In the genomic region with DNA sequence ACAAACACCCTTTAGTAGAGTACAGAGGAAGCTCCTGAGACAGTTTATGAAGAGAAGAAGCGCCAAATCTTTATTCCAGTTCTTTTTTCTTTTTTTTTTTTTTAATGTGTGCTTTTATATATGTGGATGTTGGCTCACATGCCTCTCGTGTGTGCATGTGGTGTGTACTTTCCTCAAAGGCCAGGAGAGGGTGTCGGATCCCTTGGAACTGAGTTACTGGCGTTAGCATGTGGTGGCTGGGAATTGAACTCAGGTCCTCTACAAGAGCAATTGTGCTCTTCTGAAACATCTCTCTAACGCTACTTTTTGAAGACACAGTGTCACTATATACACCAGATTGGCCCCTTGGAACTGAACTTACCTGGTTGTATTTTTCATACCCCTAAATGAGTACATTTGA, we compare ENCODE assay signal across 9 mouse cellular contexts. TPM values are rescaled to one million over a fixed set of nuclear protein-coding genes. Genes with fewer than 3 reads are reported as not detected.
DNase-seq lines count a peak whose midpoint lies in the region; ATAC-seq and TF ChIP-seq lines count a peak whose summit lies in the region.
"Had no signal": no experiment of that assay in that cellular context is flagged by ENCODE, and none has a peak within 500 bp of the region (broad histone marks: within the 10 kb centered on the region; RNA-seq: fewer than 3 reads in every experiment).

No protein-coding gene starts in this region.

- H3K9me3 ChIP-seq in erythroblast, embryonic 14.5 days (ENCODE audit: control insufficient read depth, low read length) = no peaks in the 10 kb centered on the region
- H3K9me3 ChIP-seq in G1E (replicated peaks) = no peaks in the 10 kb centered on the region
- no peaks in the 10 kb centered on the region for H3K9me3 ChIP-seq in hindbrain, embryonic 10.5 days

- DNase-seq in G1E (ENCODE audit: low spot score) = no peak
- DNase-seq in hindbrain, embryonic 10.5 days (ENCODE audit: low spot score) = no peak
- no peak for DNase-seq in adrenal gland, adult 18-20 months (ENCODE audit: low spot score in 2 of 2)
- DNase-seq in thymus, postnatal 25 days = no peak
- DNase-seq in spleen, postnatal 14 days (ENCODE audit: low spot score in 2 of 2) = no peak

- ATAC-seq in erythroblast, adult 5-6 weeks (replicated peaks; ENCODE audit: low FRiP score, poor library complexity, severe bottlenecking) = no peak
- no peak for ATAC-seq in G1E (ENCODE audit: extremely low read depth, insufficient number of reproducible peaks, low FRiP score, poor library complexity, severe bottlenecking)
- 0 out of 2 replicates have a peak, but pooled peaks have one; percentile 22 for ATAC-seq in megakaryocyte progenitor cell, adult 5-6 weeks (replicated peaks; ENCODE audit: poor library complexity)

- H3K36me3 ChIP-seq in erythroblast, embryonic 14.5 days (ENCODE audit: control insufficient read depth) = peaks cover 60% of the 10 kb centered on the region
- peaks cover 59% of the 10 kb centered on the region for H3K36me3 ChIP-seq in G1E (replicated peaks)
- peaks cover 59% of the 10 kb centered on the region for H3K36me3 ChIP-seq in hindbrain, embryonic 10.5 days

- peak overlapping the region; percentile 74 for H3K4me3 ChIP-seq in erythroblast, embryonic 14.5 days (replicated peaks)
- peak overlapping the region; percentile 100 for H3K4me3 ChIP-seq in G1E (ENCODE audit: low read depth, low read length)
- peak overlapping the region; percentile 69 for H3K4me3 ChIP-seq in hindbrain, embryonic 10.5 days

- H3K27ac ChIP-seq in hindbrain, embryonic 10.5 days = no peak overlapping the region

- H3K4me1 ChIP-seq in erythroblast, embryonic 14.5 days (ENCODE audit: control insufficient read depth) = peaks cover 45% of the 10 kb centered on the region
- H3K4me1 ChIP-seq in G1E (ENCODE audit: insufficient read depth, low read depth, low read length) = peaks cover 43% of the 10 kb centered on the region
- peaks cover 15% of the 10 kb centered on the region for H3K4me1 ChIP-seq in hindbrain, embryonic 10.5 days (replicated peaks)

- TF ChIP-seq CTCF in G1E (IDR thresholded peaks at IDR 0.05; ENCODE audit: low read depth, low read length) = no peak

- no peaks in the 10 kb centered on the region for H3K27me3 ChIP-seq in erythroblast, embryonic 14.5 days (ENCODE audit: control insufficient read depth)
- no peaks in the 10 kb centered on the region for H3K27me3 ChIP-seq in G1E (ENCODE audit: insufficient read depth, low read length)
- no peaks in the 10 kb centered on the region for H3K27me3 ChIP-seq in hindbrain, embryonic 10.5 days (ENCODE audit: insufficient read depth, poor library complexity, severe bottlenecking)

- WGBS in hindbrain, embryonic 10.5 days = 83% methylated on average over 5 of the region's 5 CpGs

RNA-seq across cellular contexts. Expression of gene Cdc25a, which starts 2.3 kb away (rescaled TPM):
- 1.5 and 1.6 TPM in 2 replicates for polyA plus RNA-seq in erythroblast, embryonic 14.5 days (2012)
- 10.0 and 11.1 TPM in 2 replicates for total RNA-seq in erythroblast, adult 5-6 weeks (2015; ENCODE audit: low replicate concordance)
- 13.5 and 15.8 TPM in 2 replicates for total RNA-seq in erythroblast, adult 5-6 weeks (2017; ENCODE audit: low replicate concordance)
- total RNA-seq in G1E (2014; fragmentation: Nextera tagmentation) = 37.1 and 38.5 TPM in 2 replicates
- total RNA-seq in G1E (2017) = 44.0 and 46.4 TPM in 2 replicates
- 102 and 128 TPM in 2 replicates for polyA plus RNA-seq in G1E (2012)
- polyA plus RNA-seq in hindbrain, embryonic 10.5 days (2016; fragmentation: Nextera tagmentation; extraction: Ambion mirVana) = 36.6 and 40.6 TPM in 2 replicates
- 28.8 and 33.8 TPM in 2 replicates for total RNA-seq in megakaryocyte progenitor cell, adult 5-6 weeks (2015)
- total RNA-seq in megakaryocyte progenitor cell, adult 5-6 weeks (2017) = 46.3 and 55.2 TPM in 2 replicates
- total RNA-seq in adrenal gland, adult 18-20 months (2021) = 10 to 100 TPM; 10.9 to 14.1 TPM

RNA-seq across cellular contexts. Expression of gene Camp, which starts 28.2 kb away (rescaled TPM):
- 0.32 and 0.76 TPM in 2 replicates for polyA plus RNA-seq in erythroblast, embryonic 14.5 days (2012)
- total RNA-seq in erythroblast, adult 5-6 weeks (2015; ENCODE audit: low replicate concordance) = 1,587 and 1,606 TPM in 2 replicates
- total RNA-seq in erythroblast, adult 5-6 weeks (2017; ENCODE audit: low replicate concordance) = 742 and 898 TPM in 2 replicates
- not detected in 2 replicates for total RNA-seq in G1E (2014; fragmentation: Nextera tagmentation)
- not detected in 2 replicates for total RNA-seq in G1E (2017)
- 0.12 TPM in 1 of 2 replicates, not detected in the other for polyA plus RNA-seq in G1E (2012)
- polyA plus RNA-seq in hindbrain, embryonic 10.5 days (2016; fragmentation: Nextera tagmentation; extraction: Ambion mirVana) = not detected in 2 replicates
- total RNA-seq in megakaryocyte progenitor cell, adult 5-6 weeks (2015) = 257 and 482 TPM in 2 replicates
- total RNA-seq in megakaryocyte progenitor cell, adult 5-6 weeks (2017) = 178 and 390 TPM in 2 replicates
- under 1 TPM in 1 of 2 experiments, not detected in 1; 0.70 TPM for total RNA-seq in adrenal gland, adult 18-20 months (2021)
- total RNA-seq: left cerebral cortex, adult 8-10 months had no signal

RNA-seq across cellular contexts. Expression of gene Nme6, which starts 45.1 kb away (rescaled TPM):
- polyA plus RNA-seq in erythroblast, embryonic 14.5 days (2012) = 0.89 and 1.2 TPM in 2 replicates
- total RNA-seq in erythroblast, adult 5-6 weeks (2015; ENCODE audit: low replicate concordance) = 14.4 and 17.6 TPM in 2 replicates
- 5.6 and 13.3 TPM in 2 replicates for total RNA-seq in erythroblast, adult 5-6 weeks (2017; ENCODE audit: low replicate concordance)
- total RNA-seq in G1E (2014; fragmentation: Nextera tagmentation) (45.6 and 63.6 TPM in 2 replicates), G1E (2017) (33.4 and 44.1 TPM in 2 replicates)
- polyA plus RNA-seq in G1E (2012) = 7.6 and 13.6 TPM in 2 replicates
- polyA plus RNA-seq in hindbrain, embryonic 10.5 days (2016; fragmentation: Nextera tagmentation; extraction: Ambion mirVana) = 106 and 108 TPM in 2 replicates
- 60.6 and 62.4 TPM in 2 replicates for total RNA-seq in megakaryocyte progenitor cell, adult 5-6 weeks (2015)
- 40.7 and 45.1 TPM in 2 replicates for total RNA-seq in megakaryocyte progenitor cell, adult 5-6 weeks (2017)
- total RNA-seq in adrenal gland, adult 18-20 months (2021) = 10 to 100 TPM; 14.7 to 15.5 TPM

RNA-seq across cellular contexts. Expression of gene Map4, which starts 53.6 kb away (rescaled TPM):
- polyA plus RNA-seq in erythroblast, embryonic 14.5 days (2012) = 0.14 and 0.61 TPM in 2 replicates
- 12.1 and 14.2 TPM in 2 replicates for total RNA-seq in erythroblast, adult 5-6 weeks (2015; ENCODE audit: low replicate concordance)
- 6.0 and 10.5 TPM in 2 replicates for total RNA-seq in erythroblast, adult 5-6 weeks (2017; ENCODE audit: low replicate concordance)
- 46.8 and 47.5 TPM in 2 replicates for total RNA-seq in G1E (2014; fragmentation: Nextera tagmentation)
- total RNA-seq in G1E (2017) = 27.2 and 28.3 TPM in 2 replicates
- polyA plus RNA-seq in G1E (2012) = 64.3 and 69.3 TPM in 2 replicates
- polyA plus RNA-seq in hindbrain, embryonic 10.5 days (2016; fragmentation: Nextera tagmentation; extraction: Ambion mirVana) = 71.6 and 96.3 TPM in 2 replicates
- 26.7 and 32.2 TPM in 2 replicates for total RNA-seq in megakaryocyte progenitor cell, adult 5-6 weeks (2015)
- 20.1 and 26.3 TPM in 2 replicates for total RNA-seq in megakaryocyte progenitor cell, adult 5-6 weeks (2017)
- 10 to 100 TPM; 79.0 to 91.6 TPM for total RNA-seq in adrenal gland, adult 18-20 months (2021)

Comparison
In these comparisons a context has a peak if more than half of its experiments do, and no peak if none do; other contexts are left out.
1. RNA of gene Camp, which starts 28.2 kb away (total RNA-seq): 742 to 1,606 TPM in erythroblast, adult 5-6 weeks and 178 to 482 TPM in megakaryocyte progenitor cell, adult 5-6 weeks; 0.70 TPM in adrenal gland, adult 18-20 months and not detected in G1E; every median in the first group is over 100 times any median in the second.
2. Peak in every context shown above with its lines, with median percentiles within 50 percentile points of each other: H3K4me3 ChIP-seq.